Mouse (Mus musculus) CH12.LX (cell line): Measurements from ENCODE around the gene Rrnad1.

Source experiments
- CTCF ChIP-seq, 2 experiments: IDR thresholded peaks in 1 of 2; conservative IDR thresholded peaks in 1 of 2; 2 replicates each; pipeline ENCODE4 v1.5.1; 2011 to 2012; ENCODE audit warnings: low read depth in 2 of 2, low read length in 2 of 2, improper control_type of control experiment in 1 of 2, inconsistent platforms in 1 of 2, mild to moderate bottlenecking in 1 of 2, moderate library complexity in 1 of 2
- EP300 ChIP-seq: IDR thresholded peaks from 2 replicates; pipeline ENCODE4 v1.6.1; 2011; ENCODE audit warnings: low read length, improper control_type of control experiment
- HCFC1 ChIP-seq: IDR thresholded peaks from 2 replicates; pipeline ENCODE4 v1.6.1; 2012; ENCODE audit warnings: low read depth, mild to moderate bottlenecking, inconsistent platforms, low read length, improper control_type of control experiment
- MAZ ChIP-seq: IDR thresholded peaks from 2 replicates; pipeline ENCODE4 v1.6.1; 2012; ENCODE audit warnings: low read depth, mild to moderate bottlenecking, inconsistent platforms, low read length, improper control_type of control experiment, moderate library complexity
- MYC ChIP-seq: IDR thresholded peaks from 2 replicates; pipeline ENCODE4 v1.6.1; 2011; ENCODE audit warnings: low read depth, mild to moderate bottlenecking, improper control_type of control experiment, low read length
- RCOR1 ChIP-seq: conservative IDR thresholded peaks from 2 replicates; pipeline ENCODE4 v1.6.1; 2012; ENCODE audit warnings: low read depth, mild to moderate bottlenecking, inconsistent platforms, low read length, improper control_type of control experiment

DNA sequence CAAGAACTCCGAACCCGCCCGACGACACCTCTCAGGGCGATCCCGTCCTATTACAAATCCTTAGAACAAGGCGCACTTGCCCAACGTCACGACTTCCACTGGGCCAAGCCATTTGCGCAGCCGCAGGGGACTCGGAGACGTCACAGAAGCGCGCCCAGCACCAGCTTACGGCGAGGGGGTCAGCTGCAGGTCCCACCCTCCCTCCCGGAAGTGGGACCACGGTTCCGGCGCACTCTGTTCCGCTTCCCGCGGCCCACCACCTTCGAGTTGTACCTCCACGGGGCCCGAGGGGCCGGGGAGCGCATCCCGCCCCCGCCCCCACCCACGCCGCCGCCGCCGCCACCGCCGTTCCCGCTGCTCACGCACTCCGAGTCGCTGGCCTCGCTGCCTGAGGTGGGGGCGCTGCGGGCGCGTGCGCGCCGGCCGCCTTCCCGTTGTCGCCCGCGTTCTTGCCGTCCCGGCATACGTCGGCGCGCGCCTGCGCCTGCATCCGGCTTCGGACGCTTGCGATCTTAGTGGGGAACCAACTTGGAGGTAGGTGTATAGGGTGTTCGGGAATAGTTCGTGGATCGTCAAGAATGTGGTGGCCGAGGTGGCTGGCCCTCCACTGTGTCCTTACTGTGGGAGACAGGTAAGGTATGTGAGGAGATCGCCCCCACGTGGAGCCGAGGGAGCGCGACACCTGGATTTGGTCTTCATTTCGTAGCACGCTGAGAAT is at the start of gene Rrnad1, which contains the start of gene Isg20l2:
- TF ChIP-seq MAZ (peak; percentile 85), CTCF (conservative IDR thresholded peaks at IDR 0.05 in 1 of 2, IDR thresholded peaks at IDR 0.05 in 1 of 2; ENCODE audit: low read depth in 2 of 2, low read length in 2 of 2) (peak; percentile 48 to 74; a peak in 3 of 4 replicates), MYC (peak; percentile 82; the same call in 1 of the 2 replicates), HCFC1 (peak; percentile 92), RCOR1 (no peak; the same call in 1 of the 2 replicates), EP300 (no peak)
